Mouse (Mus musculus): ENCODE data around the gene Fkbp5.

Gene Fkbp5

GRCm38 (mm10) chr17:28406471-28406870 lies 110.9 kb downstream of the Fkbp5 start:
- CTCF ChIA-PET = interaction anchor here (0.6 to 4.5 kb wide), 31 partner anchors 9 to 182 kb away, joined by 3 to 50 read pairs (median 5); partner anchors contain the start of gene Armc12 (in 2 of the 4)
- POLR2A ChIA-PET = interaction anchor here in 2 of 4 experiments (0.7 to 15.3 kb wide), 14 partner anchors 9 to 123 kb away, joined by 3 to 273 read pairs (median 6); no protein-coding TSS in a partner anchor

- POLR2A ChIA-PET = interaction anchor here in 3 of 4 experiments (0.6 to 15.3 kb wide), 23 partner anchors 10 to 317 kb away, joined by 3 to 273 read pairs (median 3); partner anchors contain the start of gene Tulp1 (in 1 of the 3)
- CTCF ChIA-PET = interaction anchor here (0.6 to 4.5 kb wide), 17 partner anchors 9 to 324 kb away, joined by 3 to 50 read pairs (median 4); partner anchors contain the start of genes Armc12 (in 1 of the 4) and Tcp11 (in 1 of the 4)
Measured at GRCm38 (mm10) chr17:28404745-28405144, 112.6 kb downstream of the Fkbp5 start.

- POLR2A ChIA-PET = interaction anchor here in 3 of 4 experiments (0.5 to 15.3 kb wide), 23 partner anchors 8 to 1224 kb away, joined by 3 to 273 read pairs (median 3); partner anchors contain the start of gene Tulp1 (in 1 of the 3)
- CTCF ChIA-PET = interaction anchor here (0.6 to 4.5 kb wide), 26 partner anchors 9 to 476 kb away, joined by 3 to 50 read pairs (median 4); partner anchors contain the start of gene Armc12 (in 1 of the 4)
Measured at GRCm38 (mm10) chr17:28404301-28404700, 113.0 kb downstream of the Fkbp5 start.

GRCm38 (mm10) chr17:28394994-28395393 lies 122.3 kb downstream of the Fkbp5 start:
- ChIA-PET POLR2A (interaction anchor here in 2 of 4 experiments (0.5 to 6.8 kb wide), 9 partner anchors 8 to 226 kb away, joined by 3 to 69 read pairs (median 5); partner anchors contain the start of gene Rpl10a (in 1 of the 2)), CTCF (interaction anchor here in 3 of 4 experiments (0.6 to 2.0 kb wide), 4 partner anchors 9 to 71 kb away, joined by 3 to 11 read pairs (median 4); no protein-coding TSS in a partner anchor)

GRCm38 (mm10) chr17:28394051-28394765 lies 123.1 kb downstream of the Fkbp5 start:
- CTCF ChIA-PET = interaction anchor here in 3 of 4 experiments (0.6 to 2.0 kb wide), 5 partner anchors 10 to 302 kb away, joined by 3 to 11 read pairs (median 5); no protein-coding TSS in a partner anchor
- POLR2A ChIA-PET = interaction anchor here in 3 of 4 experiments (0.8 to 6.8 kb wide), 11 partner anchors 9 to 136 kb away, joined by 3 to 69 read pairs (median 5); no protein-coding TSS in a partner anchor

- POLR2A ChIA-PET = interaction anchor here in 3 of 4 experiments (0.6 to 6.8 kb wide), 38 partner anchors 8 to 326 kb away, joined by 3 to 69 read pairs (median 4); partner anchors contain the start of genes Armc12 (in 1 of the 3), Def6 (in 1 of the 3), Fance (in 1 of the 3) and Tulp1 (in 1 of the 3)
- CTCF ChIA-PET = interaction anchor here (0.6 to 1.7 kb wide), 23 partner anchors 12 to 165 kb away, joined by 3 to 9 read pairs (median 4); no protein-coding TSS in a partner anchor
Measured at GRCm38 (mm10) chr17:28391568-28392432, 125.5 kb downstream of the Fkbp5 start.

- CTCF ChIA-PET = interaction anchor here in 2 of 4 experiments (0.6 to 1.8 kb wide), 5 partner anchors 14 to 162 kb away, joined by 3 to 4 read pairs (median 4); no protein-coding TSS in a partner anchor
- POLR2A ChIA-PET = no interaction called here
Measured at GRCm38 (mm10) chr17:28388534-28388933, 128.8 kb downstream of the Fkbp5 start.

GRCm38 (mm10) chr17:28386150-28386905 lies 131.0 kb downstream of the Fkbp5 start:
- CTCF ChIA-PET = interaction anchor here (0.5 to 2.7 kb wide), 36 partner anchors 9 to 585 kb away, joined by 3 to 50 read pairs (median 4); partner anchors contain the start of genes Armc12 (in 2 of the 4) and Def6 (in 2 of the 4)
- POLR2A ChIA-PET = interaction anchor here in 3 of 4 experiments (0.5 to 2.7 kb wide), 23 partner anchors 9 to 535 kb away, joined by 3 to 20 read pairs (median 3); partner anchors contain the start of gene Def6 (in 1 of the 3)

- ChIA-PET CTCF (interaction anchor here (0.6 to 2.6 kb wide), 21 partner anchors 8 to 221 kb away, joined by 3 to 11 read pairs (median 5); no protein-coding TSS in a partner anchor), POLR2A (interaction anchor here in 2 of 4 experiments (0.6 to 1.7 kb wide), 8 partner anchors 19 to 667 kb away, joined by 3 to 6 read pairs (median 3); no protein-coding TSS in a partner anchor)
Measured at GRCm38 (mm10) chr17:28384298-28384697, 133.0 kb downstream of the Fkbp5 start.

- ChIA-PET CTCF (interaction anchor here in 3 of 4 experiments (0.5 to 2.0 kb wide), 7 partner anchors 12 to 1062 kb away, joined by 3 to 8 read pairs (median 3); no protein-coding TSS in a partner anchor), POLR2A (interaction anchor here in 2 of 4 experiments (0.7 to 2.9 kb wide), 14 partner anchors 14 to 158 kb away, joined by 3 to 17 read pairs (median 4); partner anchors contain the start of genes Rpl10a (in 1 of the 2) and Tulp1 (in 1 of the 2))
Measured at GRCm38 (mm10) chr17:28380255-28380654, 137.1 kb downstream of the Fkbp5 start.

GRCm38 (mm10) chr17:28375592-28376061 lies 141.7 kb downstream of the Fkbp5 start:
- ChIA-PET POLR2A (interaction anchor here in 2 of 4 experiments (0.6 to 1.9 kb wide), 18 partner anchors 9 to 153 kb away, joined by 3 to 7 read pairs (median 3); partner anchors contain the start of gene Tulp1 (in 1 of the 2)), CTCF (interaction anchor here in 3 of 4 experiments (0.6 to 1.8 kb wide), 9 partner anchors 10 to 282 kb away, joined by 3 to 8 read pairs (median 3); partner anchors contain the start of gene Tulp1 (in 1 of the 3))

GRCm38 (mm10) chr17:28374494-28374893 lies 142.8 kb downstream of the Fkbp5 start:
- ChIA-PET POLR2A (interaction anchor here in 3 of 4 experiments (0.5 to 1.9 kb wide), 8 partner anchors 8 to 125 kb away, joined by 3 to 6 read pairs (median 4); no protein-coding TSS in a partner anchor), CTCF (interaction anchor here in 3 of 4 experiments (0.5 to 1.8 kb wide), 16 partner anchors 9 to 758 kb away, joined by 3 to 8 read pairs (median 4); partner anchors contain the start of gene Tulp1 (in 1 of the 3))

- CTCF ChIA-PET = interaction anchor here in 2 of 4 experiments (1.1 to 1.3 kb wide), 2 partner anchors 18 to 99 kb away, joined by 3 to 4 read pairs; no protein-coding TSS in a partner anchor
- POLR2A ChIA-PET = interaction anchor here in 1 of 4 experiments (1.8 to 2.9 kb wide), 2 partner anchors 42 to 43 kb away, joined by 6 to 19 read pairs; no protein-coding TSS in a partner anchor
Measured at GRCm38 (mm10) chr17:28373821-28374220, 143.5 kb downstream of the Fkbp5 start.

- CTCF ChIA-PET = interaction anchor here in 3 of 4 experiments (0.5 to 1.1 kb wide), 6 partner anchors 9 to 157 kb away, joined by 3 to 9 read pairs (median 3); no protein-coding TSS in a partner anchor
Measured at GRCm38 (mm10) chr17:28371941-28372340, 145.4 kb downstream of the Fkbp5 start.

GRCm38 (mm10) chr17:28371286-28371685 lies 146.0 kb downstream of the Fkbp5 start:
- POLR2A ChIA-PET = interaction anchor here (0.6 to 2.9 kb wide), 7 partner anchors 26 to 1129 kb away, joined by 3 to 19 read pairs (median 3); no protein-coding TSS in a partner anchor

More at GRCm38 (mm10) chr17:28371941-28372340, 145.4 kb downstream of the Fkbp5 start:
- POLR2A ChIA-PET = interaction anchor here in 2 of 4 experiments (1.2 to 2.9 kb wide), 4 partner anchors 40 to 163 kb away, joined by 3 to 19 read pairs (median 3); no protein-coding TSS in a partner anchor

More at GRCm38 (mm10) chr17:28371286-28371685, 146.0 kb downstream of the Fkbp5 start:
- CTCF ChIA-PET = interaction anchor here in 2 of 4 experiments (0.5 to 1.1 kb wide), 4 partner anchors 8 to 642 kb away, joined by 3 to 4 read pairs (median 3); no protein-coding TSS in a partner anchor

Data from embryonic stem cell, embryonic (primary cell).